Mouse (Mus musculus) midbrain, embryonic 13.5 days (tissue): Measurements from ENCODE around the gene Adgrl2. TPM values are rescaled to one million over a fixed set of nuclear protein-coding genes. Genes with fewer than 3 reads are reported as not detected.

Experiments used
- ATAC-seq: fragments of 200-750 bp; cut with Nextera tagmentation; 2 replicates; pipeline ENCODE4 v1.8.0; 2017; ENCODE audit warnings: mild to moderate bottlenecking, moderate TSS enrichment, moderate library complexity
- H3K27ac ChIP-seq: fragments of 300-500 bp; sonication (generic); 2 replicates; pipeline ENCODE4 v1.5.1; 2015; ENCODE audit warnings: inconsistent platforms, mild to moderate bottlenecking, moderate library complexity
- H3K27me3 ChIP-seq: fragments of 300-500 bp; sonication (generic); 2 replicates; pipeline ENCODE4 v1.6.1; 2015; ENCODE audit warnings: mild to moderate bottlenecking, inconsistent platforms
- H3K36me3 ChIP-seq: fragments of 300-500 bp; sonication (generic); 2 replicates; pipeline ENCODE4 v1.6.1; 2015; ENCODE audit warnings: mild to moderate bottlenecking, inconsistent platforms
- H3K4me1 ChIP-seq: fragments of 300-500 bp; sonication (generic); replicated peaks from 2 replicates; pipeline ENCODE4 v1.6.1; 2015; ENCODE audit warnings: inconsistent platforms
- H3K4me2 ChIP-seq: fragments of 300-500 bp; sonication (generic); replicated peaks from 2 replicates; pipeline ENCODE4 v1.6.1; 2015; ENCODE audit warnings: moderate library complexity, mild to moderate bottlenecking, inconsistent platforms
- H3K4me3 ChIP-seq: fragments of 300-500 bp; sonication (generic); replicated peaks from 2 replicates; pipeline ENCODE4 v1.5.1; 2015; ENCODE audit warnings: mild to moderate bottlenecking, inconsistent platforms
- H3K9ac ChIP-seq: fragments of 300-500 bp; sonication (generic); replicated peaks from 2 replicates; pipeline ENCODE4 v1.6.1; 2015; ENCODE audit warnings: mild to moderate bottlenecking, inconsistent platforms
- H3K9me3 ChIP-seq: fragments of 300-500 bp; sonication (generic); 2 replicates; pipeline ENCODE4 v1.6.1; 2016; ENCODE audit warnings: mild to moderate bottlenecking, inconsistent platforms
- WGBS: fragments of 180-500 bp; shearing (Covaris S2); methylation state at CpG from one replicate; pipeline ENCODE4 v1.1.7; 2015; 5-methylcytosine and 5-hydroxymethylcytosine counted together
- polyA plus RNA-seq: library from polyadenylated mRNA; unstranded; fragments of >200 nt; fragmentation: Nextera tagmentation; extraction: Ambion mirVana; gene quantifications from 2 replicates; pipeline ENCODE4 v1.2.1, GENCODE M21; 2015

Adgrl2 gene
- polyA plus RNA-seq, 1 experiment from 2014 or later: 125 TPM

DNA sequence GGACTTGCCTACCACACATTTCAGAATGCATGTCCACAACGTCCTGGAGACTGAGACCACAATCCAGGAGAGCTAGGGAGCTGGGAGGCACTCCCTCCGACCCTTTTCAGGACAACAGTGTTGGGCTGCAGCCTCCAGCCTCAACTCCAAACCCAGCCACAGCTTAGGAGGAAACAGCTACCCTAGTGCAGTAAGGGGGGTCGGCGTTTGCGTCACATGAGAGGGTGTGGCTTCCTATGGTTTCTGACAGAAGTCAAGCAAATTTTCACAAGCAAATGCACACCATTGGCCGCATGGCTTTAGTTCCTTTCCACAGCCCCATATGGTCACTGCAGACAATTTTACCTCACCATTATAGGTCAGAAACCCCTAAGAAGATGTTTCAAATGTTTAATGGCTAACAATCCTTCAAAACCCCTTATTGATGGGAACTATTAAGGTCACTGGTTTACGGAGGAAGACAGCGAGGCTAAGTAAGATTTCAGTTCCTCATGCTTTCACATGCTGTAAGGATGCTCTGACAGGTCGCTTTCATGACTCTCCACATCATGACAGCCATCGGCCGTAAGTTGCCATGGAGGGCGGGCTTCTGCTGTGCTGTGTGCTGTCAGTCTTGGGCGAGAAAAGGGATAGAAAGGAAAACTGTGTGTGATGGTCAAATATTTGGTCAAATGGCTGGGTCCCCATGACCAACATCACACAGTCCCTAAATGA, 94.8 kb downstream of the Adgrl2 start:
- H3K4me2 ChIP-seq: no peak overlapping the region
- H3K36me3 ChIP-seq: no peaks in the 10 kb centered on the region
- no peak overlapping the region for H3K4me3 ChIP-seq
- no peaks in the 10 kb centered on the region for H3K9me3 ChIP-seq
- 81% methylated on average over 13 of the region's 13 CpGs for WGBS
- H3K9ac ChIP-seq: no peak overlapping the region
- no peaks in the 10 kb centered on the region for H3K27me3 ChIP-seq
- H3K27ac ChIP-seq: no peak overlapping the region
- H3K4me1 ChIP-seq: peaks cover 39% of the 10 kb centered on the region
- ATAC-seq: no peak

DNA sequence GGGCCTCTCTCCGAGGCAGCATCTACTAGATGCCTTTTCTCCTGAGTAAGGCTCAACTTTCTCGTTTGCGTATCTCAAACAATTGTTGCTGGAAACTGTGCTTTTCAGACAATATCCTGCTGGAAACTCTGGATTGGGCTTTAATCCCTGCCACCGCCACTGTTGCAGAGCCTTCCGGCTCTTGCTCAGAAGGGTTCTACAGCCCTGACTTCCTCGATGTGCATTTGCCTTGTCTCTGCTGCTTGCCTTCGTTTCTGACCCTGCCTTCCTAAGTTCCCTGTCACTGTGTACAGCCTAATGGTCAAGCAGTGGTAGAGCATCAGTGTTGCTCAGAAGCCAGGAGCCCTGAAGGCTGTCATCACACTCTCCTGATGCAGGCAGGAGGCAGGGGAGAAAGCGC, 95.5 kb downstream of the Adgrl2 start:
- peaks cover 36% of the 10 kb centered on the region for H3K4me1 ChIP-seq
- H3K9me3 ChIP-seq: no peaks in the 10 kb centered on the region
- H3K4me3 ChIP-seq: no peak overlapping the region
- 74% methylated on average over 8 of the region's 8 CpGs for WGBS
- H3K27ac ChIP-seq: no peak overlapping the region
- H3K36me3 ChIP-seq: peaks cover 4% of the 10 kb centered on the region
- no peak overlapping the region for H3K4me2 ChIP-seq
- no peak overlapping the region for H3K9ac ChIP-seq
- H3K27me3 ChIP-seq: no peaks in the 10 kb centered on the region
- ATAC-seq: no peak

DNA sequence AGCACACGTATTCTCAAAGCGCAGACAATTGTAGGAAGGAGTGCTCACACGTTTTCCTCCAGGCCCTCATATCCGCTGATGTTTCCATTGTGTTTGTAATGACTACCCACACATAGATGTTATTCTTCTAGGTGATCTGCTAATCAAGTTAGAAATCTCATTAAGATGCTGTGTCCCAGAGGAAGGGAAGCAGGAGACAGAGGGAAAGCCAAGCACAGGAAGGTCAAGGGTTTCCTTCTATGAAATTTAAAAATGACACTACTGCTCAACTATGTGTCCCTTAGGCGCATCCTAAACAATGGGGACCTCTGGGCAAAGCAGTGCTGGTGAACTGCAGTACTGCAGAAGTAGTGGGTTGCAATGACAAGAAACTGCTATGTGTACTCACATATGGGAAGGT, 102.5 kb downstream of the Adgrl2 start:
- 89% methylated on average over 5 of the region's 5 CpGs for WGBS
- no peak for ATAC-seq
- Histone ChIP-seq H3K9ac (no peak overlapping the region), H3K4me2 (no peak overlapping the region), H3K36me3 (peaks cover 16% of the 10 kb centered on the region), H3K27ac (no peak overlapping the region), H3K4me3 (no peak overlapping the region), H3K4me1 (peaks cover 19% of the 10 kb centered on the region), H3K9me3 (no peaks in the 10 kb centered on the region), H3K27me3 (no peaks in the 10 kb centered on the region)

DNA sequence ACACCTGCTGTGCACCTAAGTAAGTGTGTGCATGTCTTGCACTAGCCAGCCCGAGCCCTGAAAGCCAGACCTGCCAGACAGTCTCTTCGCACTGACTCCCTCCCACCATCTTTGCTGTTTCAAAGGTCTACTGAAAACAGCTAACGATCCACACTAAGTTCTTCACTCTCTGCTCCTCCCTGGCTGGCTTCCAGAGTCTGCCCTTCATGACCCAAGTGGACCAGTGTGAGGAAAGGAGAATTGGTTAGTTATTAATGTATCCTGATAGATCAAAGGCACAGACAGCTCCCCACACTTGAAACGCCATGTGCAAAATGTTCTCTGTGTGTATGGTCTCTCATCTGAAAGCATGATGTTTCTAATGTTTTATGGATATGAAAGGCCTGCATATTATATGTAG, 103.4 kb downstream of the Adgrl2 start:
- no peaks in the 10 kb centered on the region for H3K27me3 ChIP-seq
- H3K9me3 ChIP-seq: no peaks in the 10 kb centered on the region
- H3K27ac ChIP-seq: no peak overlapping the region
- peaks cover 16% of the 10 kb centered on the region for H3K36me3 ChIP-seq
- no peak overlapping the region for H3K4me3 ChIP-seq
- no peak for ATAC-seq
- no peak overlapping the region for H3K4me2 ChIP-seq
- WGBS: 83% methylated on average over 4 of the region's 4 CpGs
- H3K4me1 ChIP-seq: peaks cover 21% of the 10 kb centered on the region
- no peak overlapping the region for H3K9ac ChIP-seq

DNA sequence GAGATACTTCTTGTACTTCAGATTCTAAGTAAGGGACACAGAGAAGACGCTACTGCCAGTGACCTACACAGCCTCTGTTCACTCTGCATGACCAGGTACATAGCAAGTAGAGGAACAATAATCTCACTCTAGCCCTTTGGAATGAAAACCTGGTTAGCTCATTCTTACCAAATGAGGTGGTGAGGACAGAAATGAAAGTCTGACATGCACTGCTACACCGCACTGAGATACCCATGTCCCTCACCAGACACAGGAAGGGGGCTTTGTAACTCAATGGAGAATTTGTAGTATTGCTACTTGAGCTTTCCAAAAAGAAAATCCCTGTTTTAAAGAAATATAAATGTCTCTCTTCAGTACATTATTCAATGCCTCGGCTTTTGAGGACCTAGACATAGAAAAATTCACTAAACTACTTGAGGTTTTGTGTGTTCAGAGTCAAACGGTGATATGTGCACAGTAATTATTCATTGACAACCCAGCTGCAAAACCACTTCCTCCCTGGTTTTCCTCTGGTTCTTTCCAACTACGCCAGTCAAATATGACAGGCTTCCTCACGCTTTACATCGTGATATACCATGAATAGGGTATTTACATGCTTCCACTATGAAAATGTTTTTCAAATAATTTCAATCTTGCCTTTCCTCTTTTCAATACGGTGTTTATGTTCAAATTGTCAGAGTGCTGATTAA, 104.2 kb downstream of the Adgrl2 start:
- H3K4me3 ChIP-seq: no peak overlapping the region
- no peak for ATAC-seq
- H3K9me3 ChIP-seq: no peaks in the 10 kb centered on the region
- no peaks in the 10 kb centered on the region for H3K27me3 ChIP-seq
- H3K36me3 ChIP-seq: peaks cover 16% of the 10 kb centered on the region
- no peak overlapping the region for H3K4me2 ChIP-seq
- 93% methylated on average over 8 of the region's 8 CpGs for WGBS
- H3K27ac ChIP-seq: no peak overlapping the region
- H3K9ac ChIP-seq: no peak overlapping the region
- peaks cover 21% of the 10 kb centered on the region for H3K4me1 ChIP-seq

DNA sequence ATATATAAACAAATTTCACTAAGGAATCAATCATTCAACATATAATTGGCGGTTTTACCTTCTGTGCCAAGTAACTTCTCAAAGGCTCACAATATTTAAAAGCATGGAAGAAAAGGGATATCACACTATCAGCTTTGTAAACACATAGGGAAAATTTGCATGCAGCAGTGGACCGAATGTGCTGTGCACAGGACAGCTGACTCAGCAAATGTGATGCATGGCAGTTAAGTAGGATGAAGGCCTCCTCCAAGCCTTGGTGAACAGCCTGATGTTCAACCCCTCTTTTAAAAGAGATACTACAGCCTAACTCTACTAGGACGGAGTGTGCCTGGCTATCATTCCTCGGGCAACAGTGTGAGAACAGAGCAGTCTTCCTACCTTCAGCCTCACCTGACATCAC, 105.2 kb downstream of the Adgrl2 start:
- Histone ChIP-seq H3K9me3 (no peaks in the 10 kb centered on the region), H3K9ac (no peak overlapping the region), H3K4me2 (no peak overlapping the region), H3K4me1 (peaks cover 22% of the 10 kb centered on the region), H3K4me3 (no peak overlapping the region), H3K27me3 (no peaks in the 10 kb centered on the region), H3K36me3 (peaks cover 13% of the 10 kb centered on the region), H3K27ac (no peak overlapping the region; the same call in 1 of the 2 replicates)
- no peak for ATAC-seq
- WGBS: 84% methylated on average over 4 of the region's 4 CpGs

DNA sequence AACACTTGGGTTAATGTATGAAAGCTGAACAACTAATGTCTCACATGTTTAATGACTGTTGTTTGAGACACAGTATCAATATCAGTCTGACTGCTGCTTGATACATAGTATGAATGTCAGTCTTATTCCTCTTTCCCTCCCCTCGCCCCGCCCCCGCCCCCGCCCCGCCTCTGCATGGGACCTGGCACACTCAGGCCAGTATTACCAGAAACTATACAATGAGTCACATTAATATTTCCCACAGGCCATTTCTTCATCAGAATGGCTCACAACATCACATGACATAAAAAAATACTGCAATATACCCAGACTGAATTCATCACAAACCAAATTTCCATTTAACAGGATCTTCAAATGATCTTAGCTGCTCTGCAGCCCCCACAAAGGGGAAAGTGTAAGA, 108.9 kb downstream of the Adgrl2 start:
- Histone ChIP-seq H3K9me3 (no peaks in the 10 kb centered on the region), H3K27ac (no peak overlapping the region), H3K4me3 (no peak overlapping the region), H3K4me1 (peaks cover 34% of the 10 kb centered on the region), H3K27me3 (no peaks in the 10 kb centered on the region), H3K4me2 (no peak overlapping the region), H3K9ac (no peak overlapping the region), H3K36me3 (no peaks in the 10 kb centered on the region)
- ATAC-seq: no peak
- 82% methylated on average over 5 of the region's 5 CpGs for WGBS

DNA sequence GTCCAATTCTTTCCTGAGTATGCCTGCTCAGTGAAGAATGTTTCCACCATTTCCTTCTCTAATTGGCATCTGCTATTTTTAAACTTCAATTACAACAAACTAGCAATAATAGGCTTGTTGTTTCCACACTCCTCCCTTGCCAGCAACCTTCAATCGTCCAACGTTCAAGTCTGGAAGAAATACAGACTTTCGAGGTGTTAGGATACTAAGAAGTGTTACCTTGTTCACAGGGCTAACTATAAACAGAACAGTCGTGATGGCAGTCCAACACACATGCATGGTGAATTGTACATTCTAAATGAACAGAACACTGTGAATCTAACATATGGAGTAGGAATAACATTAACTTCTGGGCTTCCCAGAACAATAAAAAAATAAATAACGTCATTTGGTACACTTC, 117.8 kb downstream of the Adgrl2 start:
- Histone ChIP-seq H3K9ac (no peak overlapping the region), H3K4me1 (peaks cover 29% of the 10 kb centered on the region), H3K4me3 (no peak overlapping the region), H3K27ac (no peak overlapping the region), H3K9me3 (no peaks in the 10 kb centered on the region), H3K4me2 (no peak overlapping the region), H3K27me3 (no peaks in the 10 kb centered on the region), H3K36me3 (no peaks in the 10 kb centered on the region)
- whole genome bisulfite sequencing: 85% methylated on average over 5 of the region's 5 CpGs
- ATAC-seq: no peak

DNA sequence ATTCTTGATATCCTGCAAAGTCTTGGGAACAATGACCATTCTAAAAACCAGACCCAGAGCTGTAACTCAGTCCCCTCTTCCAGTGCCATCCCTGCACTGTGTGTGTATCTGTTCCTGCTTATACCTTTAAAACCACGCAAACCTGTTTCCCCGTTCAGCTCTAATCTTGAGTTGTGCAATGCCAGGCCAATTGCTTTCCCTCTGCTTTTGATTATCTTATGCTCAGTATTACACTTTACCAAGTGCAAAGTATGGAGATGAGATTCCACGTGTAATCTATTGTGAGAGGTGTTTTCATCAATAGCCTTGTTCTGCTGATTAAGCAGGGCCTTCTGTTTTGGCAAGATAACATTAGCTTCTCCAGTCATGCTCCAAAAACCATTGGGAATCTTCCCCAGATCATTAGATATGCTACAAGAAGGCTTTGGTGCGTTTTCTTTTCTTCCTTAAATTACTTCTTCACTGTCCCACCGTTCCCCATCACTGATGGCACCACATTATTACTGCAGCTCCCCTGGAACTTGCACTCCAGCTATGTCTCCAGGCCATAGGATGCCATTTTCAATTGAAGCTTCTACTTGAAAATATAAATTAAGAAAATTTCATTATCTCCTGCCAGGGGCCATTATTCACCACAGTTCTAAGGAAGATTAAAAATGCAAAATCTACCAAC, 118.4 kb downstream of the Adgrl2 start:
- Histone ChIP-seq H3K27me3 (no peaks in the 10 kb centered on the region), H3K4me2 (no peak overlapping the region), H3K36me3 (no peaks in the 10 kb centered on the region), H3K27ac (peak overlapping the region; percentile 53; the same call in 1 of the 2 replicates), H3K4me1 (peaks cover 30% of the 10 kb centered on the region), H3K4me3 (no peak overlapping the region), H3K9me3 (no peaks in the 10 kb centered on the region), H3K9ac (no peak overlapping the region)
- ATAC-seq: peak; percentile 58; the same call in 1 of the 2 replicates
- WGBS: 57% methylated on average over 5 of the region's 5 CpGs

DNA sequence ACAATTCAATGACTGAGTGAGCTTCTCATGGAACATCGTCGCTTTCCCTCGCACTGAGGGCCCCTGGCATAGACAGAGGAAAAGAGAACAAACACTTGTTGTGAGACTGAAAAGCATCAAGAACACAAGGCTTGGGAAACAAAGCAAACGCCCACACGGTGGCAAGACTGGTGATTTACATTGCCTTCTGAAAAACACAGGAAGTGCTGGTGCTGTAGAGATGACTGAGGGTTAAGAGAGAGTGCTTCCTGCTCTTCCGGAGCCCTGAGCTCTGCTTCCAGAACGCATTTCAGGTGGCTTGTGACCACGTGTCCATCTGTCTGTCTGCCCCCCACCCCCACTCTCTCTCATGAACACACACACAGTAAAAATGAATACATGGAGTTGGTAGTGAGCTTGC, 122.7 kb downstream of the Adgrl2 start:
- Histone ChIP-seq H3K27me3 (no peaks in the 10 kb centered on the region), H3K27ac (0 out of 2 replicates have a peak overlapping the region, but pooled peaks have one; percentile 25), H3K9ac (no peak overlapping the region), H3K9me3 (no peaks in the 10 kb centered on the region), H3K4me2 (no peak overlapping the region), H3K4me3 (no peak overlapping the region), H3K36me3 (no peaks in the 10 kb centered on the region), H3K4me1 (peaks cover 23% of the 10 kb centered on the region)
- 48% methylated on average over 8 of the region's 8 CpGs for WGBS
- ATAC-seq: no peak

DNA sequence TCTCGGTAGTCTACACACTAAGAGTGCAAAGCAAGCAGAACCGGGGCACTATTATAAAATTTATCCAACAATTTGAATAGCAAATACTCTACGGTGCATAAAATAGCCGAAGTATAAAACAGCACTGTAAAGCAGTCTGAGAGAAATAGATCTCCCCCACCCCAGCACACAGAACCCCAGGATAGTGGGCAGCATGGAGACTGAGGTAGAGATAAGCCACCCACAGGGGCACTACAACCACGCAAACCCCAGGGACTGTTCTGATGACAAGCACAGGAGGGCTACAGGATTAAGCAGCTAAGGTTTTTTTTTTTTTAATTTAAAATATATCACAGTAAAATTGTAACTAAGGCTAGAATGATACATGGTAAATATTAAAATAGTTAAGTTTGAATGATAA, 123.7 kb downstream of the Adgrl2 start:
- no peak overlapping the region for H3K4me2 ChIP-seq
- no peaks in the 10 kb centered on the region for H3K27me3 ChIP-seq
- H3K4me3 ChIP-seq: no peak overlapping the region
- no peak overlapping the region for H3K9ac ChIP-seq
- H3K27ac ChIP-seq: no peak overlapping the region
- ATAC-seq: no peak
- H3K4me1 ChIP-seq: peaks cover 19% of the 10 kb centered on the region
- WGBS: 87% methylated on average over 5 of the region's 5 CpGs
- no peaks in the 10 kb centered on the region for H3K36me3 ChIP-seq
- H3K9me3 ChIP-seq: no peaks in the 10 kb centered on the region

DNA sequence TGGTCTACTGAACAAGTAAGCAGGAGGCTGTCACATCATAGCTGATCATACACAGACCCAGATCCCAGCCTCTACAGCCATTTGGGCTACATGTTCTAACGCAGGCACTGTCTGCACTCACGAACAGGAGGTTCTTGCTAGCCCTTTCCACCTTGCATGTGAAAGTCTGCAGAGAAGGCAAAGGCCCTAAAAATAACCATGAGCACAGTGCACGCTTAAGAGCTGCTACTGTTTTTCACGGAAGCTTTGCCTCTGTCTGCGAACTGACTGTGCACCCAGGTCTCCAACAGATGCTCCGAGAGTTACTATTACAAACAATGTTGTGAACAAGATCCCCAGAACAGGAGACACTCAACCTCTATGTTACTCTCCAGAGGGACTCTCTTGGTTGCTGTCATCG, 124.3 kb downstream of the Adgrl2 start:
- no peaks in the 10 kb centered on the region for H3K9me3 ChIP-seq
- peaks cover 20% of the 10 kb centered on the region for H3K4me1 ChIP-seq
- H3K9ac ChIP-seq: no peak overlapping the region
- ATAC-seq: no peak
- no peak overlapping the region for H3K4me3 ChIP-seq
- no peak overlapping the region for H3K27ac ChIP-seq
- H3K27me3 ChIP-seq: no peaks in the 10 kb centered on the region
- H3K4me2 ChIP-seq: no peak overlapping the region
- H3K36me3 ChIP-seq: no peaks in the 10 kb centered on the region
- 92% methylated on average over 7 of the region's 7 CpGs for WGBS
